Mouse (Mus musculus): ENCODE data around the gene Tardbp.

Gene Tardbp

GRCm38 (mm10) chr4:148601871-148602270, 24.9 kb downstream of the Tardbp start:
- no peak for DNase-seq (ENCODE audit: low spot score)

- DNase-seq (ENCODE audit: low spot score), result no peak
Observed at GRCm38 (mm10) chr4:148600316-148600715, 26.5 kb downstream of the Tardbp start.

GRCm38 (mm10) chr4:148598826-148599225, 28.0 kb downstream of the Tardbp start:
- DNase-seq (ENCODE audit: low spot score), result no peak

- DNase-seq (ENCODE audit: low spot score), result no peak
Observed at GRCm38 (mm10) chr4:148596731-148597130, 30.1 kb downstream of the Tardbp start.

- no peak for DNase-seq (ENCODE audit: low spot score)
Observed at GRCm38 (mm10) chr4:148595916-148596315, 30.9 kb downstream of the Tardbp start.

- DNase-seq (ENCODE audit: low spot score), result no peak
Observed at GRCm38 (mm10) chr4:148593996-148594395, 32.8 kb downstream of the Tardbp start.

GRCm38 (mm10) chr4:148591637-148592380, 35.0 kb downstream of the Tardbp start:
- DNase-seq (ENCODE audit: low spot score), result peak; percentile 20

- peak; percentile 93 for DNase-seq (ENCODE audit: low spot score)
Observed at GRCm38 (mm10) chr4:148591171-148591630, 35.6 kb downstream of the Tardbp start, which contains the start of gene Srm. Srm (plus strand) TSS chr4:148591503.

GRCm38 (mm10) chr4:148590421-148591170, 36.2 kb downstream of the Tardbp start:
- peak; percentile 34 for DNase-seq (ENCODE audit: low spot score)

GRCm38 (mm10) chr4:148589565-148589964, 37.3 kb downstream of the Tardbp start:
- DNase-seq (ENCODE audit: low spot score), result no peak

- DNase-seq (ENCODE audit: low spot score), result no peak
Observed at GRCm38 (mm10) chr4:148588793-148589192, 38.0 kb downstream of the Tardbp start.

- DNase-seq (ENCODE audit: low spot score), result no peak
Observed at GRCm38 (mm10) chr4:148586648-148587047, 40.2 kb downstream of the Tardbp start.

- DNase-seq (ENCODE audit: low spot score), result no peak
Observed at GRCm38 (mm10) chr4:148583257-148583656, 43.6 kb downstream of the Tardbp start.

GRCm38 (mm10) chr4:148581422-148581821, 45.4 kb downstream of the Tardbp start:
- no peak for DNase-seq (ENCODE audit: low spot score)

- DNase-seq (ENCODE audit: low spot score), result no peak
Observed at GRCm38 (mm10) chr4:148580765-148581164, 46.1 kb downstream of the Tardbp start.

- no peak for DNase-seq (ENCODE audit: low spot score)
Observed at GRCm38 (mm10) chr4:148573222-148573621, 53.6 kb downstream of the Tardbp start.

GRCm38 (mm10) chr4:148570693-148571295, 56.0 kb downstream of the Tardbp start:
- DNase-seq (ENCODE audit: low spot score), result no peak

GRCm38 (mm10) chr4:148570138-148570537, 56.7 kb downstream of the Tardbp start:
- no peak for DNase-seq (ENCODE audit: low spot score)

GRCm38 (mm10) chr4:148563595-148563994, 63.2 kb downstream of the Tardbp start:
- DNase-seq (ENCODE audit: low spot score), result no peak

GRCm38 (mm10) chr4:148562676-148563075, 64.1 kb downstream of the Tardbp start:
- no peak for DNase-seq (ENCODE audit: low spot score)
